Comparison of ENCODE assay signal across 13 mouse cellular contexts in the genomic region with DNA sequence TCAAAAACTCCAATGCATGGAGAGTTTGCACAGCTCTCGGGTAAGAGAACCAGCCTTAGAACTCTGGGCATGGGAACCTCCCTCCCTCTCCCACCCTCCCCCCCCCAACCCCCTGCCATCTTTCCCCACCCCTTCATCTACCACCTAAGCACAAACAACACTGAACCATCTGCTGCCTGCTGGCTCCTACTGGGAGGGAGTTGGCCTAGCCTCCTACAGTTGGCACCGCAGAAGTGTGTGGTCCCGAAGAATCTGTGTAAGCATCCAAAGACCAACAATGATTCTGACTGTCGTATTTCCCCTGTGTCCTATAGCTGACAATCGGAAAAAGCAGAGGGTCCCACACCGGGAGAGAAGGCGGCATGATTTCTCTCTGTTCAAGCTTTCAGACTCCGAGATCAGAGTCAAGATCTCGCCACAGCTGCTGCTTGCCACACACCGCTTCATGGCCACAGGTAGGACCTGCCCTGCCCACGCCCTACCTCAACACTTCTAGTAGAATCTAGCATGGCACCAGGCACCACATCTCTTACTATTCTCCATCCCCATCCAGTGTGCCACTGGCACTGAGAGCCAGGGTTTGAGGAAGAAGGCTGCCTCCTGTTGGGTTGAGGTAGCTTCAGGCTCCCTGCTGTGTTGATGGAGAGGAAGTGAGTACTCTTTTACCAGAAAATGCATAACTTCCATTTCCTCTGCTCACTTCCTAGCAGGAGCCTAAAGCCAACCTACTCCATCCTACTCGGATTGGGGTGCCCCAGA. TPM values are rescaled to one million over a fixed set of nuclear protein-coding genes. Genes with fewer than 3 reads are reported as not detected.
A peak's percentile ranks its signal among the peaks of the same experiment; 100 is the strongest.
DNase-seq lines count a peak whose midpoint lies in the region; ATAC-seq lines count a peak whose summit lies in the region.
"Had no signal": no experiment of that assay in that cellular context is flagged by ENCODE, and none has a peak within 500 bp of the region (broad histone marks: within the 10 kb centered on the region; RNA-seq: fewer than 3 reads in every experiment).

No protein-coding gene starts in this region.

- intact Hi-C loops in gastrocnemius, postnatal 14 days (cut with DNase I; ENCODE audit: low total_unique reads): no loop called here

- H3K4me1 ChIP-seq in forebrain, embryonic 13.5 days: no peaks in the 10 kb centered on the region
- 0 out of 2 replicates have a peak, but pooled peaks cover 5% of the 10 kb centered on the region for H3K4me1 ChIP-seq in forebrain, embryonic 12.5 days
- no peaks in the 10 kb centered on the region; the same call in 1 of the 2 replicates for H3K4me1 ChIP-seq in midbrain, embryonic 11.5 days (ENCODE audit: control insufficient read depth, insufficient read depth, low read length)
- H3K4me1 ChIP-seq in midbrain, embryonic 14.5 days (ENCODE audit: control insufficient read depth, insufficient read depth, low read length): no peaks in the 10 kb centered on the region
- H3K4me1 ChIP-seq: liver, embryonic 13.5 days had no signal

- WGBS in forebrain, embryonic 13.5 days: 84% methylated on average over 12 of the region's 12 CpGs
- 86% methylated on average over 12 of the region's 12 CpGs for WGBS in forebrain, embryonic 12.5 days
- 87% methylated on average over 12 of the region's 12 CpGs for WGBS in midbrain, embryonic 11.5 days
- WGBS in midbrain, embryonic 14.5 days: 89% methylated on average over 12 of the region's 12 CpGs

- peak; percentile 72 for DNase-seq in midbrain, embryonic 11.5 days (ENCODE audit: low spot score, missing footprints)
- DNase-seq in midbrain, embryonic 14.5 days: no peak
- DNase-seq in cerebellum, postnatal 25 days: peak; percentile 87 to 89
- peak; percentile 54 for DNase-seq in telencephalon, adult 2 months (ENCODE audit: low read depth, low spot score)
- DNase-seq in lung, postnatal 14 days: no peak
- no peak for DNase-seq in gastrocnemius, postnatal 14 days
- DNase-seq: kidney, adult 8-10 months; liver, embryonic 13.5 days; lung, postnatal 4 days had no signal

- no peak overlapping the region for H3K4me3 ChIP-seq in forebrain, embryonic 13.5 days
- no peak overlapping the region for H3K4me3 ChIP-seq in forebrain, embryonic 12.5 days (replicated peaks)
- no peak overlapping the region for H3K4me3 ChIP-seq in midbrain, embryonic 11.5 days (ENCODE audit: low read depth, low read length)
- no peak overlapping the region for H3K4me3 ChIP-seq in midbrain, embryonic 14.5 days (replicated peaks; ENCODE audit: low read depth, low read length)
- H3K4me3 ChIP-seq: heart, embryonic 12.5 days; hindbrain, embryonic 10.5 days; liver, embryonic 13.5 days had no signal

- H3K36me3 ChIP-seq in forebrain, embryonic 13.5 days (ENCODE audit: poor library complexity, severe bottlenecking): no peaks in the 10 kb centered on the region
- no peaks in the 10 kb centered on the region for H3K36me3 ChIP-seq in forebrain, embryonic 12.5 days (replicated peaks)
- no peaks in the 10 kb centered on the region for H3K36me3 ChIP-seq in midbrain, embryonic 11.5 days (ENCODE audit: control insufficient read depth, insufficient read depth, low read length)
- H3K36me3 ChIP-seq in midbrain, embryonic 14.5 days (ENCODE audit: control insufficient read depth, insufficient read depth, low read length): no peaks in the 10 kb centered on the region
- H3K36me3 ChIP-seq: heart, embryonic 12.5 days; hindbrain, embryonic 10.5 days; liver, embryonic 13.5 days had no signal

- peak; percentile 86 for ATAC-seq in forebrain, embryonic 13.5 days
- no peak for ATAC-seq in forebrain, embryonic 12.5 days (ENCODE audit: low FRiP score)
- ATAC-seq in midbrain, embryonic 11.5 days (ENCODE audit: low FRiP score): no peak
- ATAC-seq in midbrain, embryonic 14.5 days (ENCODE audit: low FRiP score, low TSS enrichment): no peak

- no peaks in the 10 kb centered on the region for H3K9me3 ChIP-seq in forebrain, embryonic 13.5 days (replicated peaks)
- H3K9me3 ChIP-seq in forebrain, embryonic 12.5 days: no peaks in the 10 kb centered on the region
- H3K9me3 ChIP-seq in midbrain, embryonic 11.5 days (ENCODE audit: control insufficient read depth, low read length): no peaks in the 10 kb centered on the region
- H3K9me3 ChIP-seq in midbrain, embryonic 14.5 days (ENCODE audit: control insufficient read depth, low read length): no peaks in the 10 kb centered on the region
- H3K9me3 ChIP-seq: heart, embryonic 12.5 days; hindbrain, embryonic 10.5 days; liver, embryonic 13.5 days had no signal

- H3K9ac ChIP-seq in forebrain, embryonic 13.5 days: no peak overlapping the region
- no peak overlapping the region for H3K9ac ChIP-seq in forebrain, embryonic 12.5 days
- H3K9ac ChIP-seq in midbrain, embryonic 11.5 days (ENCODE audit: low read length): no peak overlapping the region
- no peak overlapping the region for H3K9ac ChIP-seq in midbrain, embryonic 14.5 days (replicated peaks; ENCODE audit: low read length)
- H3K9ac ChIP-seq: heart, embryonic 12.5 days; liver, embryonic 13.5 days had no signal

- H3K27me3 ChIP-seq in forebrain, embryonic 13.5 days: no peaks in the 10 kb centered on the region
- no peaks in the 10 kb centered on the region for H3K27me3 ChIP-seq in forebrain, embryonic 12.5 days
- no peaks in the 10 kb centered on the region for H3K27me3 ChIP-seq in midbrain, embryonic 11.5 days (ENCODE audit: control insufficient read depth, insufficient read depth, low read length)
- no peaks in the 10 kb centered on the region for H3K27me3 ChIP-seq in midbrain, embryonic 14.5 days (ENCODE audit: control insufficient read depth, insufficient read depth, low read length)
- H3K27me3 ChIP-seq: heart, embryonic 12.5 days had no signal

- no peak overlapping the region for H3K27ac ChIP-seq in forebrain, embryonic 13.5 days
- H3K27ac ChIP-seq in forebrain, embryonic 12.5 days: no peak overlapping the region
- H3K27ac ChIP-seq in midbrain, embryonic 11.5 days (ENCODE audit: low read depth, low read length): no peak overlapping the region
- no peak overlapping the region for H3K27ac ChIP-seq in midbrain, embryonic 14.5 days (replicated peaks; ENCODE audit: low read depth, low read length)
- H3K27ac ChIP-seq: hindbrain, embryonic 10.5 days; liver, embryonic 13.5 days had no signal

- H3K4me2 ChIP-seq in forebrain, embryonic 13.5 days: no peak overlapping the region
- H3K4me2 ChIP-seq in forebrain, embryonic 12.5 days: no peak overlapping the region
- no peak overlapping the region for H3K4me2 ChIP-seq in midbrain, embryonic 11.5 days
- no peak overlapping the region for H3K4me2 ChIP-seq in midbrain, embryonic 14.5 days (ENCODE audit: low read length)
- H3K4me2 ChIP-seq: heart, embryonic 12.5 days; liver, embryonic 13.5 days had no signal

RNA-seq across cellular contexts. Expression of a gene that starts 27.9 kb away (rescaled TPM):
- 0.61 and 0.65 TPM in 2 replicates for polyA plus RNA-seq in forebrain, embryonic 13.5 days (2015; fragmentation: Nextera tagmentation; extraction: Ambion mirVana)
- polyA plus RNA-seq in forebrain, embryonic 12.5 days (2016; fragmentation: Nextera tagmentation; extraction: Ambion mirVana): 0.36 and 0.92 TPM in 2 replicates
- 0.26 and 0.28 TPM in 2 replicates for polyA plus RNA-seq in midbrain, embryonic 11.5 days (2014; fragmentation: Nextera tagmentation; extraction: Ambion mirVana)
- 2.3 and 2.5 TPM in 2 replicates for polyA plus RNA-seq in midbrain, embryonic 14.5 days (2014; fragmentation: Nextera tagmentation; extraction: Ambion mirVana)
- total RNA-seq in gastrocnemius, postnatal 14 days (2021): under 1 TPM; 0.12 to 0.18 TPM

RNA-seq across cellular contexts. Expression of a gene that starts 56.3 kb away (rescaled TPM):
- polyA plus RNA-seq in forebrain, embryonic 13.5 days (2015; fragmentation: Nextera tagmentation; extraction: Ambion mirVana): 62.4 and 65.2 TPM in 2 replicates
- polyA plus RNA-seq in forebrain, embryonic 12.5 days (2016; fragmentation: Nextera tagmentation; extraction: Ambion mirVana): 57.6 and 58.8 TPM in 2 replicates
- 46.6 and 47.0 TPM in 2 replicates for polyA plus RNA-seq in midbrain, embryonic 11.5 days (2014; fragmentation: Nextera tagmentation; extraction: Ambion mirVana)
- polyA plus RNA-seq in midbrain, embryonic 14.5 days (2014; fragmentation: Nextera tagmentation; extraction: Ambion mirVana): 72.6 and 89.3 TPM in 2 replicates
- 100 to 1,000 TPM; 223 to 303 TPM for total RNA-seq in gastrocnemius, postnatal 14 days (2021)

Comparison
In these comparisons a context has a peak if more than half of its experiments do, and no peak if none do; other contexts are left out.
1. DNase-seq: peak in midbrain, embryonic 11.5 days (single experiment), cerebellum, postnatal 25 days (2 of 2) and telencephalon, adult 2 months (single experiment); none in midbrain, embryonic 14.5 days (single experiment), lung, postnatal 14 days (single experiment) and gastrocnemius, postnatal 14 days (single experiment).